Mouse (Mus musculus) induced T-regulatory cell, adult 2 months (primary cell): ENCODE results near the gene Vmn1r200.
"Not testable (repeated sequence)": the region's sequence is repeated elsewhere in the genome, so short reads cannot be mapped to it uniquely, and the experiment has no call there.

Source experiments
- DNase-seq: peaks from one replicate; pipeline ENCODE4 v3.0.0-alpha.2; 2012; ENCODE audit warnings: low read depth

The Vmn1r200 gene

GRCm38 (mm10) chr13:22390073-22390472 lies at the start of gene Vmn1r200:
Vmn1r200 (plus strand) TSS chr13:22390373.
- DNase-seq: no peak

GRCm38 (mm10) chr13:22350064-22350463 lies 40.1 kb upstream of the Vmn1r200 start, which contains the start of gene Vmn1r198:
Vmn1r198 (plus strand) TSS chr13:22350364.
- no peak for DNase-seq

GRCm38 (mm10) chr13:22350813-22351212 lies 39.4 kb upstream of the Vmn1r200 start:
- DNase-seq: no peak

GRCm38 (mm10) chr13:22379518-22379917 lies 10.7 kb upstream of the Vmn1r200 start, which contains the start of gene Vmn1r199:
Vmn1r199 (plus strand) TSS chr13:22379818.
- no peak for DNase-seq

- not testable (repeated sequence) for DNase-seq
These were observed 9.0 kb upstream of the Vmn1r200 start for GRCm38 (mm10) chr13:22381128-22381527.

GRCm38 (mm10) chr13:22383401-22383800 lies 6.8 kb upstream of the Vmn1r200 start:
- DNase-seq: no peak

- no peak for DNase-seq
These were observed 3.1 kb upstream of the Vmn1r200 start for GRCm38 (mm10) chr13:22387050-22387449.

GRCm38 (mm10) chr13:22402978-22403377 lies 12.8 kb downstream of the Vmn1r200 start:
- no peak for DNase-seq
